Mouse (Mus musculus) lung, adult 2 months (tissue): ENCODE data around the gene Ffar1. TPM values are rescaled to one million over a fixed set of nuclear protein-coding genes. Genes with fewer than 3 reads are reported as not detected.
A peak's percentile ranks its signal among the peaks of the same experiment; 100 is the strongest.

Experiments
- DNase-seq: peaks from one replicate; pipeline ENCODE4 v3.0.0; 2022
- H3K4me1 ChIP-seq: fragments of 200-500 bp; 2 replicates; pipeline ENCODE4 v1.6.1; 2011; ENCODE audit warnings: low read length; ENCODE audit not compliant: control insufficient read depth, insufficient read depth
- H3K4me3 ChIP-seq: fragments of 200-500 bp; replicated peaks from 2 replicates; pipeline ENCODE3; 2011; ENCODE audit warnings: low read depth, mild to moderate bottlenecking, control low read depth, low read length; ENCODE audit errors: extremely low read depth
- CTCF ChIP-seq: fragments of 200-500 bp; IDR thresholded peaks from 2 replicates; pipeline ENCODE4 v1.5.1; 2011; ENCODE audit warnings: mild to moderate bottlenecking, low read length, control low read depth; ENCODE audit not compliant: insufficient read depth
- POLR2A ChIP-seq: fragments of 200-500 bp; IDR thresholded peaks from 2 replicates; pipeline ENCODE4 v1.6.1; 2011; ENCODE audit warnings: low read depth, mild to moderate bottlenecking, control low read depth, low read length, borderline replicate concordance; ENCODE audit errors: extremely low read depth
- WGBS: fragments of 180-500 bp; shearing (Covaris S2); methylation state at CpG from one replicate; pipeline ENCODE4 v1.1.7; 2018; 5-methylcytosine and 5-hydroxymethylcytosine counted together
- polyA plus RNA-seq: library from polyadenylated mRNA; depleted of rRNA; stranded (reverse); fragments of >200 nt; gene quantifications from 2 replicates; pipeline ENCODE4 v1.2.3, GENCODE M21; 2012; rRNA removed

Ffar1 gene
- polyA plus RNA-seq, 1 experiment: 1.3 TPM

DNA sequence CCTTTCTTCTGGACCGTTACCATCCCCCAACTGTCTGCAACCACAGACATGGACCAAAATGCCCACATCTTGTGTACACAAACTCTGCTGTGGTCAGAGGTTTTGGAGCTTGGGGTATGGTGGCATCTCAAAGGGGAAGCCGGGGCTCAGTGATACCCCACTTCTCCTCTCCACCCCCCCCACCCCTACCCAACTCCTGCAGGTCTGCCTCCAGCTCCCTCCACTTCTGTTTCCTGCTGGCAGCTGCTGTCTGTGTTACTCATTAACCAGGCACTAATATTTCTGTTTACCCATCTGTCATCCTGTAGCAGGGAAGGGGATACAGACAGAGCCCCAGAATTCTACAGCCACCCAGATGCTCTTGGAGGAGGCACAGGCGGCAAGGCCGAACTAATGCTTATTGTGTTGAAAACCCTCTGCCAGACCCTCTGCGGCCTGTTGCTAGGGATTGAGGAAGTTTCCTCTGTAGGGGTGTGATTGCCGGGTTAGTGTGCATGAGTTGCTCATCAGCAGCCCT lies 49.0 kb downstream of the Ffar1 start:
- no peak overlapping the region for H3K4me3 ChIP-seq
- H3K4me1 ChIP-seq: no peaks in the 10 kb centered on the region
- TF ChIP-seq CTCF (no peak), POLR2A (no peak)
- WGBS: 43% methylated on average over 6 of the region's 6 CpGs
- peak; percentile 36 for DNase-seq

DNA sequence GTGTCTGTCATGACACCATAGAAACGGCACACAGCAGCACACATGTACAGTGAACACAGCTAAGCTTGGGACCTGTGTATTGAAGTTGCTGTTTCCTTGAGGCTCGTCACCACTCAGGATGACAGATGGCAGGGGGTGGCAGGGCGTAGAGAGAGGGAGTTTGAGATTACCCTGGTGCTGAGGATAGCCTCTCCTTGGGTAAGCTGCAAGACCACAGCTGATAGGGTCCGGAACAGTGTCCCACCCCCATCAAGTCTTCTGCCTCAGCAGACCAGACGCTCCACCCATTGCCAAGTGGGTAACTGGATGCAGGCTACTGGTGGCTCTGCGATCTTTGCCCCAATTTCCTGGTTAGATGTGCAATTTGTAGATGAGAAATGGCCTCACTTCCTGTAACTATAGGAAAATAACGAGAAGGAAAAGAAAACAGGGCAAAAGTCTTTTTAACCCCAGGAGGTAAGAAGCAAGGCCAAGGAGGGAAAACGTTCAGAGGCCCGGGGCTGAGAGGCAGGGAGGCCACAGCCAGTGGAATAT lies 49.5 kb downstream of the Ffar1 start:
- no peak for DNase-seq
- TF ChIP-seq POLR2A: no peak
- no peak for TF ChIP-seq CTCF
- whole genome bisulfite sequencing: 34% methylated on average over 9 of the region's 9 CpGs
- no peak overlapping the region for H3K4me3 ChIP-seq
- H3K4me1 ChIP-seq: no peaks in the 10 kb centered on the region

DNA sequence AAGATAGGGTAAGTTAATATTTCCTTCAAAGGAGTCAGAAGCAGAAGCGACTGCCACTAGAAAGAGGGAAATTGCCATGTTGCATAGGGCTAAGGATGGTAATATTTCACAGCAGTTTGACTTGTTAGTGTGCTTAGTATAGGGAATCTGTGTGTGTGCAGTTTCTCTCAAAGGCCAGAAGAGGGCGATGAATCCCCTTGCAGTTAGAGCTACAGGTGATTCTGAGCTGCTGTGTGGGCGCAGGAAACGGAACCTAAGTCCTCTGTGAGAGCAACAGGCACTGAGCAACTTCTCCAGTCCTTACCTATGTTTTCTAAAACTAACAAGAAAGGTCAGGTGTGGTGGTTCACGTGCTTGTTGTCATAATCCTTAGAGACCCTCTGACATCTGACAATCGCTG lies 51.0 kb downstream of the Ffar1 start:
- no peaks in the 10 kb centered on the region for H3K4me1 ChIP-seq
- 60% methylated on average over 6 of the region's 6 CpGs for WGBS
- no peak overlapping the region for H3K4me3 ChIP-seq
- DNase-seq: no peak
- TF ChIP-seq POLR2A: no peak
- peak; percentile 19; the same call in 1 of the 2 replicates for TF ChIP-seq CTCF

Other genes starting within 250 kb of the Ffar1 start
- 8.5 and 8.6 TPM in 2 replicates for gene Upk1a, start 248.7 kb downstream of the Ffar1 start, polyA plus RNA-seq
- gene Cox6b1, start 235.4 kb downstream of the Ffar1 start, polyA plus RNA-seq: 183 and 273 TPM in 2 replicates
- not detected in 2 replicates for gene Etv2, start 225.7 kb downstream of the Ffar1 start, polyA plus RNA-seq
- 78.0 and 79.7 TPM in 2 replicates for gene Rbm42, start 211.2 kb downstream of the Ffar1 start, polyA plus RNA-seq
- gene Haus5, start 196.6 kb downstream of the Ffar1 start, polyA plus RNA-seq: 9.9 and 13.0 TPM in 2 replicates
- gene Pmis2, start 190.0 kb downstream of the Ffar1 start, polyA plus RNA-seq: not detected in 2 replicates
- not detected in 2 replicates for gene 2200002J24Rik, start 162.6 kb downstream of the Ffar1 start, polyA plus RNA-seq
- not detected in 2 replicates for gene Atp4a, start 149.4 kb downstream of the Ffar1 start, polyA plus RNA-seq
- 122 and 154 TPM in 2 replicates for gene Tmem147, start 132.0 kb downstream of the Ffar1 start, polyA plus RNA-seq
- gene Gapdhs, start 117.9 kb downstream of the Ffar1 start, polyA plus RNA-seq: 0.27 and 0.40 TPM in 2 replicates
- 3.8 and 60.4 TPM in 2 replicates for gene Sbsn, start 110.1 kb downstream of the Ffar1 start, polyA plus RNA-seq
- 43.8 and 486 TPM in 2 replicates for gene Dmkn, start 97.8 kb downstream of the Ffar1 start, polyA plus RNA-seq
- gene Krtdap, start 73.7 kb downstream of the Ffar1 start, polyA plus RNA-seq: 307 TPM in 1 of 2 replicates, not detected in the other
- 3.0 and 5.2 TPM in 2 replicates for gene Ffar2, start 37.8 kb downstream of the Ffar1 start, polyA plus RNA-seq
- not detected in 2 replicates for gene Ffar3, start 5.4 kb downstream of the Ffar1 start, polyA plus RNA-seq
- gene Cd22, start 18.8 kb upstream of the Ffar1 start, polyA plus RNA-seq: 14.4 and 19.3 TPM in 2 replicates
- 3.3 and 3.7 TPM in 2 replicates for gene Mag, start 53.3 kb upstream of the Ffar1 start, polyA plus RNA-seq
- 0.75 TPM in 1 of 2 replicates, not detected in the other for gene Hamp2, start 63.1 kb upstream of the Ffar1 start, polyA plus RNA-seq
- 34.5 and 45.7 TPM in 2 replicates for gene Hamp, start 82.5 kb upstream of the Ffar1 start, polyA plus RNA-seq
- gene Usf2, start 95.2 kb upstream of the Ffar1 start, polyA plus RNA-seq: 122 and 190 TPM in 2 replicates
- gene Lsr, start 111.9 kb upstream of the Ffar1 start, polyA plus RNA-seq: 93.0 and 116 TPM in 2 replicates
- gene Fam187b, start 112.2 kb upstream of the Ffar1 start, polyA plus RNA-seq: 5.7 and 7.2 TPM in 2 replicates
- gene Fxyd5, start 180.9 kb upstream of the Ffar1 start, polyA plus RNA-seq: 156 and 178 TPM in 2 replicates
- gene Fxyd7, start 189.9 kb upstream of the Ffar1 start, polyA plus RNA-seq: 7.5 and 10.6 TPM in 2 replicates
- 330 and 336 TPM in 2 replicates for gene Fxyd1, start 195.6 kb upstream of the Ffar1 start, polyA plus RNA-seq
- 6.8 TPM in 2 replicates for gene Lgi4, start 197.8 kb upstream of the Ffar1 start, polyA plus RNA-seq
- 16.4 and 43.2 TPM in 2 replicates for gene Fxyd3, start 215.1 kb upstream of the Ffar1 start, polyA plus RNA-seq